Mouse (Mus musculus) gastrocnemius, adult 2 months (tissue): Measurements from ENCODE around the gene P4hb. TPM values are rescaled to one million over a fixed set of nuclear protein-coding genes. Genes with fewer than 3 reads are reported as not detected.

Source experiments
- DNase-seq: peaks from one replicate; pipeline ENCODE4 v3.0.0; 2022
- H3K27ac ChIP-seq: fragments of 200-600 bp; 2 replicates; pipeline ENCODE4 v1.8.1; 2022; ENCODE audit warnings: mild to moderate bottlenecking
- H3K4me3 ChIP-seq: fragments of 200-600 bp; 2 replicates; pipeline ENCODE4 v1.8.1; 2022; ENCODE audit warnings: mild to moderate bottlenecking, moderate library complexity
- CTCF ChIP-seq: fragments of 200-600 bp; IDR thresholded peaks from 2 replicates; pipeline ENCODE4 v1.8.1; 2022; ENCODE audit warnings: antibody characterized with exemption, mild to moderate bottlenecking, moderate library complexity
- intact Hi-C: fragments of 180-260 bp; cut with DNase I; formaldehyde crosslinking; loops from one replicate; pipeline ENCODE4 v1.15.1; 2025
- total RNA-seq, 2 experiments: library from RNA; stranded (reverse); gene quantifications; 2 replicates each; pipeline ENCODE4 v1.2.3; 2021

The P4hb gene
- total RNA-seq, 2 experiments from 2014 or later: 201 to 240 TPM

DNA sequence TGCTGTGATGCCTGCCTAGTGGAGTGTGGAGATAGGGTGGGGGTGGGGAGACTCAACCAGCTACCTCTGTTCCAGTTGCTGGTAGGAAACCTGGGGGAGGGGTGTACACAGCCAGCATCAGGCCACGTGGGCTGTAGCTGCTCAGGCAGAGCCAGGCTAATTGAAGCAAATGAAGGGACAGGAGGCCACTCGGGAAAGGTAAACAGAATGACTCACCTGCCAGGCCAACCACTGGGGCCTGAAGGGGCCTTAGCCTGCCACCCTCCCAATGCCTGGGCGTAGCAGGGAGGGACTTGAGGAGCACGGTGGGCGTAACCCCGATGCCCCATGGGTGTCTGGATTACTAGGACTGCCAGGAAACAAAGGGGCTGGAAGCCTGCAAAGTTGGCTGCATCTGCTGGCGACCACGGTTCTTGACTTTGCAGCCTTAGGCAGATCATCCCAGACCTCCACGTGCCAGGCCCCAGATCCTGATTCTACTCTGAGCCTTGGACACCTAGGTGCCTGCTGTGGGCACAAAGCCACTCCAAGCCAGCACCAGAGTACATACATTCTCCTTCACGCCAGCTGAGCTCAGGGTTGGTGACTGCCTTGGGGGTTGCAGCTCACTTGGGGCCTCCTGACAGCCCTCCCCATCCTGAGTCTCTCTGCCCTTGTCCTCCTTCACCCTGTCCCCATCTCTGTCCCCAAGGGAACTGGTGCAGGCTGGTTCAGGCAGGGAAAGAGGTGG is 33.6 kb downstream of the P4hb start:
- H3K4me3 ChIP-seq: no peak overlapping the region
- TF ChIP-seq CTCF: no peak
- H3K27ac ChIP-seq: peak overlapping the region; percentile 74
- intact Hi-C loops: loop anchor here (2.0 to 5.0 kb wide), 2 partner anchors 19 to 38 kb away; no protein-coding TSS in a partner anchor
- no peak for DNase-seq

DNA sequence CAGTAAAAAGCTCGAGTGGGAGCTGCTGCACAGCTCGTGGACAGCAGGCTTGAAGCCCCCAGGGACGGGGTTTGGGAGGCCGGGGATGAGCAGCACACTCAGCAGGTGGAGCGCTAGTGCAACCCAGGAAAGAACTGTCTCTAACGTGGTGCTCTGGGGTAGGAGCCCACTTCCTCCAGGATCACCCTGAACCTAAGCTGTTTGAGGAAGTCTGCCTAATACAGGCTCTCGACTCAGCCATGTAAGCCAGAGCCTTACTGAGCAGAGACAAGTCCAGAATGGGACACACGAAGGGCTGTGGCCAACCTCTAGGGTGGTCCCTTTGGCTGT is 34.1 kb downstream of the P4hb start:
- DNase-seq: no peak
- Histone ChIP-seq H3K4me3 (no peak overlapping the region), H3K27ac (peak overlapping the region; percentile 74)
- intact Hi-C loops: loop anchor here (2.0 kb wide), 1 partner anchor 18 kb away; no protein-coding TSS in a partner anchor
- TF ChIP-seq CTCF: no peak

DNA sequence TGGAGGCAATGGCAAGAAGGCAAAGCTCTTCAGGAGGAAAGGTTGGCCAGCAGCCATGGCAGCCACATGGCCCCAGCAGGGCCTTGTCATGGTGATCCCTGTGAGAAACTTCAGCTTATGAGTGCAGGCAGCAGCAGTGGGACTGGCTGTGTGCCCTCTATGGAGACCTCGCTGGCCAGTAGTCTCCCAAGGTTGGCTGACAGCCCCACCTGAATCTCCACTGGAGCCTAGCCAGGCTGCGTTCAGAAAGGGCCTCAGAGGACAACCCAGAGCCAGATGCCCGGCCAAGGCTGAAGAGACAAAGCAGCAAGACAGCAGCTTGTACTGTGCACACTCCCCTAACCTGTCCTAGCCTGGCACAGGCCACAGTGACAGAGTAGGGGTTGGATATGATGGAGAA is 34.6 kb downstream of the P4hb start:
- peak; percentile 92 for DNase-seq
- Histone ChIP-seq H3K27ac (peak overlapping the region; percentile 74), H3K4me3 (no peak overlapping the region)
- no peak for TF ChIP-seq CTCF
- intact Hi-C loops: loop anchor here (2.0 kb wide), 1 partner anchor 18 kb away; no protein-coding TSS in a partner anchor

DNA sequence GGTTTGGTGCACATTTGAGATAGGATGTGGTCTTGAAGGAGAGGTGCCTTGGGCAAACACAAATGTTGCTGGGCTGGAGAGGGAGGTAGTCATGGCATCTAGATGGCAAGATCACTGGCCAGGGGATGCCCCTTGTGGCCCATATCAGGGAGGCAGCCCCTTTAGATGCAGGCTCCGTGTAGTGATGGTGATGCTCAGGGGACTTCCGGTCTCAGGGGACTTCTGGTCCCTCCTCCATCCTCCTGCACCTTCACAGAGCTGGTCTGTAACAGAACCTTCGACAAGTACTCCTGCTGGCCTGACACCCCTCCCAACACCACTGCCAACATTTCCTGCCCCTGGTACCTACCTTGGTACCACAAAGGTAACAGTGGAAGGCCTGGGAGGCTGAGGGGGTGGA is 37.2 kb downstream of the P4hb start:
- TF ChIP-seq CTCF: no peak

DNA sequence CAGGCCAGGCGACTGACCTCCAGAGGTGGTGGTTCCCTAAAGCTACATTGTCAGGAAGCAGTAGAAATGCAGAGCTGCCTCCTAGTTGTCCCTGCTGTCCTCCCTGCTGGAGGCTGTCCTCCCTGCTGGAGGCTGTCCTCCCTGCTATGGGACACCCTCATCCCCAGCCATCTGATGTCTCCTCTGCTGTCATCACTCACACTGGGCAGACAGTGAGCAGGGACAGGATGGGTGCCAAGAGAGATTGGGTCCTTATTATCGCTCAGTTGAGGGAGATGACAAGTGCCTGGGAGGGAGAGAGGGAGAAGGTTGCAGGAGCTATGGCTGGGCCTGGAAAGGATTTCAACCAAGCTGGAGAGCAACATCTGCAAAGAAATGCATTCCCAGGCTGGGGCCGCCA is 37.9 kb downstream of the P4hb start:
- no peak overlapping the region for H3K4me3 ChIP-seq
- DNase-seq: no peak
- no peak overlapping the region for H3K27ac ChIP-seq
- intact Hi-C loops: no loop called here
- TF ChIP-seq CTCF: no peak

More for the DNA sequence above, 37.2 kb downstream of the P4hb start:
- intact Hi-C loops: no loop called here
- no peak overlapping the region for H3K4me3 ChIP-seq
- no peak overlapping the region for H3K27ac ChIP-seq
- no peak for DNase-seq

DNA sequence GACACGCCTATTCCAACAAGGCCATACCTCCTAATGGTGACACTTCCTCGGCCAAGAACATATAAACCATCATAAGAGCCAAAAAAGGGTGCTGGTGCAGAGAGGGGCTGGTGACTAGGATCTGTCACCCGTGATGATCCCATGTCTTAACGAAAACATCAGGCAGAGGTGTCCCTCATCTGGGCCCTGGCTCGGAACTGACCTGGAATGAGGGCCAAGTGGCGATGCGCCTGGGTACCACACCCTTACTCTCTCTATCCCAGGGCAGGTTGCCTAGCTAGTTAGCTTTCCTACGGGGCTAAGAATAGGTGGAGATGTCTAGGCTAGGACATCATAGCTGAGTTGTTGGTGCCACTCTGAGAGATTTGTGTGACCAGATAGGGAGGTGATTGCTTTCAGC is 39.0 kb downstream of the P4hb start:
- Histone ChIP-seq H3K27ac (no peak overlapping the region), H3K4me3 (no peak overlapping the region)
- intact Hi-C loops: no loop called here
- no peak for TF ChIP-seq CTCF
- no peak for DNase-seq

DNA sequence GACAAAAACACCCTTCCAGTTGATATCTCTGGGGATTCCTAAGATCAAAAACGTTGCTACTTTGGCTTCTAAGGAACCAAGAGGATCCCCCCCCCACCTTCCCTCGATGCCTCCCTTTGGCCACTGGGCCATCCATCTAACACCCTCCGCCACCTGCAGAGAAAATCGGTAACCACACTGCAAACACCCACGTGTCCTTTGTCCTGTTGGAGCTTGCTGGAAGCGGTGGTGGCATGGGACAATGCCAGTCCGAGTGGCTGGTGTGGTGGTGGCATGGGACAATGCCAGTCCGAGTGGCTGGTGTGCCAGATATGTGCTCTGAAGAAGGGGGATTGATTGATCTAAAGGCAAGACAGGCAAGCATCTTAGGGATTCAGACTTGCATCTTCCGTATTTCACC is 41.4 kb downstream of the P4hb start:
- intact Hi-C loops: no loop called here
- DNase-seq: no peak
- no peak overlapping the region for H3K4me3 ChIP-seq
- no peak overlapping the region for H3K27ac ChIP-seq
- TF ChIP-seq CTCF: no peak

DNA sequence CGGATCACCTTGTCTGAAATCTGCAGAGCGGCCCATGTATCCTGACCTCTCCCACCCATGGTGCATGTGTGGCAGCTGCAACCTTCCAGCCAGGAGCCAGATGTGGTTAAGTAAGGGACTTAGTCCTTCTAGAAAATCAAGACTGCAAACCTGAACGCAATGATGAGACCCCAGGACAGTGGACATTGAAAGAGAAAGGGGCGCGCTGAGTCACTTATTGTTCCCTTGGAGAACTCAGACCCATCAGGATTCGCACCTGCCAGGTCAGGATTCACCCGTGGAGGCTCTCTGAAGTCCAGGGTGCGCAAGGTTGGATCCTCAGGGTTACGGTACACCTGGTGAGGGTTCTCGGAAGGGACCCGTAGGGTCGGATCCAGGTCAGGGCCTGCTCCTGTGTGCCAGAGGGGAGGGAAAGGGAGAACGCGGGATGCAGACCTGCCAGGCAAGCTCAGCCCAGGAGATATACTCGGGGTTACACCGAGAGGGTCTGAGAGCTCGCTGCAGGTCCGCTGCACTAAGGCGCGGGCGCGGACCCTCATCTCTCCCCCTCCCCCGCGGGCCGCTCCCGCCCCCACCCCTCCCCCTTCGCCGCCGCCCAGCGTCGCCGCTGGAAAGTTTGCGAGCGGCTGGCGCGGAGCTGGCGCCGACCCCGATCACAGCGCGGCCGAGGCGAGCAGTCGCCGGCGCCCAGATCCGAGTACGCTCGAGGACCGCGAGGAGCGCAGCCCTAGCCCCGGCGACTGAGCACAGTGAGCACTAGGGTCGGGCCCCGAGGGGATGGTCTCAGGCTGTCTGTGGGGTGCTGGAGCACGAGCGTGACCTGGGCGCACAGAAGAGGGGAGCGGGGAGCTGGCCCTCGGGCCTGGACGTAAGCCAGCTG is 42.7 kb downstream of the P4hb start, which contains the start of gene Gcgr:
Gene Gcgr (plus strand): TSS at position 615 of the 880 bp plus-strand sequence.
- TF ChIP-seq CTCF: no peak
- DNase-seq: peak; percentile 55
- H3K4me3 ChIP-seq: peak within 1 kb of the TSS; percentile 64
- H3K27ac ChIP-seq: no peak within 1 kb of the TSS
- intact Hi-C loops: no loop called here

DNA sequence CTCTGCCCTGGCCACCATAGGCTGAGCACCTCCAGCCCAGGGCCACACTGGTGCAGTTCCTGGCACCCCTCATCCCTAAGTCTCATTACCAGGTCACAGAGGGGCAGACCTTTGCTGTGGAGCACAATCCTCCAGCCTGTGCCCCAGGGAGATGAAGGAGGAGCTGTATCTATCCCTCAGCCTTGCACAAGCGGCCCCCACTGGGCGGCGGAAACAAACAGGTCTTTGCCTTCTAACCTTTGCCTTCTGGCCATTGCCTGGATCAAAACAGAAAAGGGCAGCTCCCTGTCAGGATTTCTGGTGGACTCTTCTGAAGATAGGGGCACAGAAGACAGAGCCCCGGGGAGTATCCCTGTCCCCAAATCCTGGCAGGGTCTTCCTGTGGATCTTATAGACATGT is 44.1 kb downstream of the P4hb start:
- intact Hi-C loops: no loop called here
- no peak overlapping the region for H3K27ac ChIP-seq
- no peak overlapping the region for H3K4me3 ChIP-seq
- DNase-seq: no peak
- TF ChIP-seq CTCF: no peak

DNA sequence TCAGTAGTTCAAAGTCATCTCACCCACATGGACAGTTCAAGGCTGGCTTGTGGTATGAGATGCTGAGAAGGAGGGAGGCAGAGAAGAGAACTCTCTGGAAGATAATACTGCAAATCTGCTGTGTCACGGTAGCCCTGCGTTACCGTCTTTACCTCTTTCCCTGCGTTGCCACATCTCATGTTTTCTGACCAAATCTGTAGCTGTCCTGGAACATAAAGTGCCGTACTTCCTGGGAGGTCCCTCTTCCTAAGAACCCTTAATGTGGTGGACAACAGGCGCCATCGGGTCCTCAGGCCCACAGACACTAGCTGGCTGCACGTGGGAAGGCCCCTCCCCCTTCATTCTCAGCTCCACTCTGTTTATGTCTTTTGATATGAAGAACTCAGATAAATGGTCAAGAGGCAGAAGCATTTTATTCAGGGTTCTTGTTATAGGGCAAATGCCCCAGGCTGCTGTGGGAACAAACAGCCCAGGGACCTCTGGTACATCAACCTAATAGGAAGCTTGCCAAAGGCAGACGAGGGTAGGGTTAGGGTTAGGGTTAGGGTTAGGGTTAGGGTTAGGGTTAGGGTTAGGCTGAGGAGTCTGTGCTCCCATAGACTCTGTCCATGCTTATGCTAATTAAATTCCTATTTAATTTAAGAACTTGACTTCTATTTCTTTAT is 45.2 kb downstream of the P4hb start:
- no peak for TF ChIP-seq CTCF
- Histone ChIP-seq H3K27ac (no peak overlapping the region), H3K4me3 (no peak overlapping the region)
- DNase-seq: no peak
- intact Hi-C loops: no loop called here

DNA sequence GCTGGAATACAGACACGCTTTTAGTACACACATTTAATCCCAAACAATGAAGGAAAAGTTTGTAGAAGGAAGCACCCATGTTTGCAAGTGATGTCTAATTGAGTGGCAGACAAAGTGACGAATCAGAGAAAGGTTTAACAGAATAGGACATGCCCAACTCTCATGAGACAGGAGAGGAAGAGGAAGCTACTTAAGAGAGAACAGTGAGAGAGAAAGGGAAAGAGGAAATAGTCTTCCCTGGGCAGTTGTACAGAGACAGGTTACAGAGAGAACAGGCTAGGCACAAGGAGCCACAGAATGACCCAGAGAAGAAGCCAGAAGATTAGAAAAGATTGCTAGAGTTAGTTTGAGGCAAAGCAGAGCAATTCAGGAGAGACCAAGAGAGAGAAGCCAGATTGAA is 47.1 kb downstream of the P4hb start:
- Histone ChIP-seq H3K27ac (no peak overlapping the region), H3K4me3 (no peak overlapping the region)
- intact Hi-C loops: no loop called here
- no peak for TF ChIP-seq CTCF
- no peak for DNase-seq

DNA sequence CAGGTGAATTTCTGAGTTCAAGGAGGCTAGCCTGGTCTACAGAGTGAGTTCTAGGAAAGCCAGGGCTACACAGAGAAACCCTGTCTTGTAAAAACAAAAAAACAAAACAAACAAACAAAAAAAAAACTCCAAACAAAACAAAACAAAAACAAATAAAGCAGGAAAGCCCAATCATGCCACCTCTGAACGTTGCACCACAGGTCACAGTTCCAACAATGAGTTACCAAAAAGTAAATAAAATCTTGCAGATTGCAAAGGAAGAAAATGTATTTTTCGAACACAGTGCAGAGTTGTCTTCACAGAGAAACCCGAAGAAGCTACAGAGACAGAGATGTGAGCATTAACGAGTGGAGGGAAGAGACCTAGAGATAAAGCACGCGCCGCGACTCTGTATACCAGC is 50.5 kb downstream of the P4hb start:
- intact Hi-C loops: no loop called here
- TF ChIP-seq CTCF: no peak
- Histone ChIP-seq H3K4me3 (no peak overlapping the region), H3K27ac (no peak overlapping the region)
- no peak for DNase-seq

DNA sequence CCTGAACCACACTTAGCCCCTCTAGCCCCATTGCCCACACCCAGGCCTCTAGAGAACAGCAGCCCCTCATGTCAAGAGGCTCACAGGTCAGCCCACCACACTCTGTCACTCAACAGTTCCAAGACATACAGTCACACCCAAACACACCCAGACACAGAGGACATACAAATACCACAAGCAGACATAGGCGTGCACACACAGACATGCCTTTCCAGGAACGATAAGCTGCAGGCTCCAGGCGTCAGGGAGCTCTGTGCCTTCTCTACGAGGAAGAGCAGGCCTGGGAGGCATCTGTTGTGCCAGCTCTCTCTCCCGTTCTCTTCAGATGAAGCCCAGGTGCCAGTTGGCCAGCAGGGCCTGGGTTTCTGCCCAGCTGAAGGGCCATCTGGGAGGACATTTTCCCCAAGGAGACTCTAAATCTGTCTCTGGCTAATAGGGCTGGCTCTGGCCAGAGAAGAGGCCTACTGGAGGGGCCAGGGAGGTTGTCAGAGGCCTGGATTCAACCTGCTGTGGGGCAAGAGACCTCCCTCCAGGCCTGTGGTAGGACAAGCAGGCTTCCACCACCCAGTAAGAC is 52.0 kb downstream of the P4hb start:
- Histone ChIP-seq H3K27ac (peak overlapping the region; percentile 83), H3K4me3 (peak overlapping the region; percentile 52)
- intact Hi-C loops: loop anchor here (2.0 kb wide), 2 partner anchors 18 to 28 kb away; partner anchors contain the start of gene Mcrip1
- DNase-seq: peak; percentile 93
- no peak for TF ChIP-seq CTCF
